Mouse (Mus musculus) brain, embryonic 14.5 days (tissue): Measurements from ENCODE around the gene Kndc1. TPM values are rescaled to one million over a fixed set of nuclear protein-coding genes. Genes with fewer than 3 reads are reported as not detected.
A peak's percentile ranks its signal among the peaks of the same experiment; 100 is the strongest.

Experiments
- DNase-seq: peaks from one replicate; pipeline ENCODE4 v3.0.0-alpha.2; 2011; ENCODE audit warnings: low read depth
- CTCF ChIP-seq: fragments of 200-500 bp; IDR thresholded peaks from 2 replicates; pipeline ENCODE4 v1.5.1; 2012; ENCODE audit warnings: inconsistent platforms, mild to moderate bottlenecking, moderate library complexity, borderline replicate concordance; ENCODE audit not compliant: insufficient read depth, insufficient read length; ENCODE audit errors: extremely low read depth
- POLR2A ChIP-seq: fragments of 200-500 bp; IDR thresholded peaks from 2 replicates; pipeline ENCODE4 v1.6.1; 2012; ENCODE audit warnings: mild to moderate bottlenecking, inconsistent platforms, borderline replicate concordance; ENCODE audit not compliant: poor library complexity, insufficient read depth, insufficient read length, severe bottlenecking; ENCODE audit errors: extremely low read depth
- polyA plus RNA-seq: library from polyadenylated mRNA; depleted of rRNA; stranded (reverse); fragments of >200 nt; gene quantifications from 2 replicates; pipeline ENCODE4 v1.2.3, GENCODE M21; 2012; rRNA removed

Kndc1 gene
- polyA plus RNA-seq, 1 experiment, result 33.3 TPM

GRCm38 (mm10) chr7:139979011-139979719, 84.7 kb downstream of the Kndc1 start:
- TF ChIP-seq POLR2A (no peak), CTCF (no peak)
- peak; percentile 21 for DNase-seq

- TF ChIP-seq CTCF (no peak), POLR2A (no peak)
- DNase-seq, result no peak
Observed at GRCm38 (mm10) chr7:139980778-139981177, 86.3 kb downstream of the Kndc1 start.

- DNase-seq, result no peak
Observed at GRCm38 (mm10) chr7:139982058-139982457, 87.6 kb downstream of the Kndc1 start.

GRCm38 (mm10) chr7:139984505-139984904, 90.0 kb downstream of the Kndc1 start:
- no peak for TF ChIP-seq CTCF
- TF ChIP-seq POLR2A, result no peak

More at GRCm38 (mm10) chr7:139982058-139982457, 87.6 kb downstream of the Kndc1 start:
- TF ChIP-seq POLR2A, result no peak
- TF ChIP-seq CTCF, result no peak

GRCm38 (mm10) chr7:139988272-139988671, 93.8 kb downstream of the Kndc1 start:
- DNase-seq, result no peak
- TF ChIP-seq CTCF, result no peak
- TF ChIP-seq POLR2A, result no peak

More at GRCm38 (mm10) chr7:139984505-139984904, 90.0 kb downstream of the Kndc1 start:
- no peak for DNase-seq

GRCm38 (mm10) chr7:139990864-139991394, 96.4 kb downstream of the Kndc1 start:
- no peak for TF ChIP-seq POLR2A
- DNase-seq, result no peak

Other genes with a start within 250 kb of the Kndc1 start
- gene Cfap46, start 210.9 kb upstream of the Kndc1 start, polyA plus RNA-seq, result 3.4 and 4.6 TPM in 2 replicates
- gene Adgra1, start 60.5 kb upstream of the Kndc1 start, polyA plus RNA-seq, result 6.7 and 13.4 TPM in 2 replicates
- not detected in 2 replicates for gene Utf1, start 49.1 kb downstream of the Kndc1 start, polyA plus RNA-seq
- gene 6430531B16Rik, start 84.1 kb downstream of the Kndc1 start, polyA plus RNA-seq, result 0.55 and 0.76 TPM in 2 replicates
- 12.7 and 14.7 TPM in 2 replicates for gene Adam8, start 97.9 kb downstream of the Kndc1 start, polyA plus RNA-seq
- 88.0 and 121 TPM in 2 replicates for gene Zfp511, start 141.7 kb downstream of the Kndc1 start, polyA plus RNA-seq
- 70.3 and 76.2 TPM in 2 replicates for gene Tubgcp2, start 142.0 kb downstream of the Kndc1 start, polyA plus RNA-seq
- 1.3 and 4.0 TPM in 2 replicates for gene Msx3, start 154.4 kb downstream of the Kndc1 start, polyA plus RNA-seq
- 146 and 172 TPM in 2 replicates for gene Caly, start 187.9 kb downstream of the Kndc1 start, polyA plus RNA-seq
- gene Prap1, start 198.7 kb downstream of the Kndc1 start, polyA plus RNA-seq, result 6.4 TPM in 1 of 2 replicates, not detected in the other
- gene Fuom, start 207.7 kb downstream of the Kndc1 start, polyA plus RNA-seq, result 25.3 and 25.7 TPM in 2 replicates
- gene Paox, start 221.1 kb downstream of the Kndc1 start, polyA plus RNA-seq, result 5.1 and 6.0 TPM in 2 replicates
- gene Echs1, start 221.8 kb downstream of the Kndc1 start, polyA plus RNA-seq, result 74.9 and 75.4 TPM in 2 replicates
- gene Mtg1, start 242.9 kb downstream of the Kndc1 start, polyA plus RNA-seq, result 33.9 and 41.5 TPM in 2 replicates